Mouse (Mus musculus): ENCODE results near the gene Ubac2.

The Ubac2 gene

GRCm38 (mm10) chr14:121894511-121895135 lies 16.2 kb downstream of the Ubac2 start:
- no peak for DNase-seq (ENCODE audit: low spot score)

DNA sequence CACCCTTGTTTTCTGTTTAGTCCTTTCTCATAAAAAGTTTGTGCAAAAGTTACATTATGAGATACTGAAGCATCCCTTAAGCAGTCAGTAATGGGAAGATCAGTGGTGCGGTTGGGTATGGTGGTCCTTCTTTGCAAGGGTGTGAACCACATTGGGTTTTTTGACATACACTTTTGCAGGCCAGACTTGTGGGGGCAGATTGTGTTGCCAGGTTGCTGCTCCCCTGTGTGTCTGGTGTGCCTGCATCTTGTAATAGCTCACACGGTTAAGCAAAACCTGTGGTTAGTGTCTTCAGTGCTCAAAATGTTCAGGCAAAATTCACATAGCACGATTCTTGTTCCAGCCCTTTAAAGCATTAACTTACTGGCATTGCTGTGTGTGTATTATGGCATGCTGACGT lies 16.9 kb downstream of the Ubac2 start:
- no peak for DNase-seq (ENCODE audit: low spot score)

DNA sequence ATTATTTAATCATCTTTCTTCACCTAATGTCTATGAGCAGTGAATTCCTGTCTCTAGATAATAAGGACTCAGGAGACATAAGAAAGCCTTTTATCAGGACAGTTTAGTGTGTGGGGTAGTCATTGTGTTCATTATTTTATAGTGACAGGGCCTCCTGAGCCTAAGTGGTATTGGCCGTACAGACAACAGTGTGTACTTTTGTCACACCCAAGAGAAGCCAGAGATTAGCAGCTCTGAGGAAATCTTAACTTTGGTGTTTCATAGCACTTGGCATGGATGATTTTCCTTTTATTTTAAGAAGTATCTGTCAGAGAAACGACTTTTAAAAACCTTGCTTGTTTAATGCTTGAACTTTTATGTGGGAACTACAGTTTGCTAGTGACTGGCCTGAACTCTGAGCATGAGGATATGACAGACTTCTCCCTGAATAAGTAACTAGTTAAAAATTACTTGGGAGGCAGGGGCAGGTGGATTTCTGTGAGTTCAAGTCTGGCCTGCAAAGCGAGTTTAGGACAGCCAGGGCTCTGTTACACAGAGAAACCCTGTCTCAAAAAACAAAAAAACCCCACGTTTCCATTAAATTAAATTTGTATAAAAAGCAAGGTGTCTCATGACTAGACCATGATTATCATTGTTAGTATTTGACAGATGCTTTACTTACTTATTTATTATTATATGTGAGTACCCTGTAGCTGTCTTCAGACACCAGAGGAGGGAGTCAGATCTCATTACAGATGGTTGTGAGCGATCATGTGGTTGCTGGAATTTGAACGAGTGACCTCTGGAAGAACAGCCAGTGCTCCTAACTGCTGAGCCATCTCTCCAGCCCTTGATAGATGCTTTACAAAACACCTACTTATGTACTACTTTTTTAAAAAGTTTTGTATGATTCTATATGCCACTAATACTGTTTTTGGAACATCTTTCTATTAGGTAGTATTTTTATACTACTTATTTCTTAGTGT lies 18.0 kb downstream of the Ubac2 start:
- DNase-seq (ENCODE audit: low spot score) = no peak

DNA sequence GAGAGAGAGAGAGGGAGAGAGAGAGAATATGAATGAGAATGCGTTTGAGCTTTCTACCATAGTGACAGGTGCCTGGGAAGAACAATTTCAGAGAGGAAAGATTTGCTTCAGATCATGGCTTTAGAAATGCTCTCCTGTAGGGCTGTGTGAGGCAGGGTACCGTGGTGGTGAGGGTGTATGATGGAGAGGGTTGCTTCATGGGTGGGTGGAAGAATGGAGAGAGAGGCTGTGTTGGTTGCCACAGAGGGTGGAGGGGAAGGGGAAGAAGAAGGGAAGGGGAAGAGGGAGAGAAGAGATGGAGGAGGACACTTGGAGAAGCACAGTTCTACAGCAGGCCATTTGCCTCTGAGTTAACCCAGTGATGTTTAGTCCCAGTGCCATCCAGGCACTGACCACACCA lies 19.4 kb downstream of the Ubac2 start:
- no peak for DNase-seq (ENCODE audit: low spot score)

DNA sequence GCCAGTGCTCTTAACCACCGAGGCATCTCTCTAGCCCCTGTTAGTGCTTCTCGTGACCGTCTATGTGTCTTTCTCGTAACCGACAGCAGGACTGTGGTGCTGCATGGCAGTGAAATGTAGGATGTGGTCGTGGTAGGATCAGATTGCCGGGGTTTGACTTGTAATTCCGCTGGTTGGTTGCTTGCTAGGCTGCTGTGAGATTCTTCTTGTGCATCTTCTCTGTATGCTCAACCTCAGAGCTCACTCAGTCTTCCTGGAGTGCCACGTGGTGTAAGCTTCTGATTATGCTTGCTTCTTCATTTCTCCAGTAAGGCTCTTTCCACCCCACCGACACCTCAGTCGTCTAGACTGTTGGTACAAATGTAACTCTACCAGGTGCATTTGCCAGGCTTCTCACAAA lies 20.1 kb downstream of the Ubac2 start:
- no peak for DNase-seq (ENCODE audit: low spot score)

- DNase-seq (ENCODE audit: low spot score) = no peak
Measured at GRCm38 (mm10) chr14:121899071-121899470, 20.7 kb downstream of the Ubac2 start.

DNA sequence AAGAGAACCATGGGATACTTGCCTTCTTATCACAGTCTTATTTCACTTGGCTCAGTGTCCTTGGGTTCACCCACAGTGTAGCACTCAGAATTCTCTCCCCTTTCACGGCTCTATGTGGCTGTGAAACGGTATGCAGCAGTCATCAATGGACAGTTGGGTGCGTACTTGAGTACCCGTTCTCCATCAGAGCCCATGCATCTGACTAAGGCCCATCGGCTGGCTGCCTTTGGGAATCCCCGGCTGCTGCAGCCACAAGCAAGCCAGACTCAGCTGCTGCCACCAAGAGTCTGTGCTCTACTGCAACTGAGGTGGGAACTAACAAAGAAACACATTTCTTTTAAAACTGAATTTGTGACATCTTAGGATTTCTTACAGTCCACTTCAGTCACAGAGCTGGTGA lies 23.1 kb downstream of the Ubac2 start:
- no peak for DNase-seq (ENCODE audit: low spot score)

- DNase-seq (ENCODE audit: low spot score) = no peak
Measured at GRCm38 (mm10) chr14:121903381-121903876, 25.0 kb downstream of the Ubac2 start.

GRCm38 (mm10) chr14:121904754-121905153 lies 26.3 kb downstream of the Ubac2 start:
- no peak for DNase-seq (ENCODE audit: low spot score)

GRCm38 (mm10) chr14:121906341-121906991 lies 28.0 kb downstream of the Ubac2 start:
- no peak for DNase-seq (ENCODE audit: low spot score)

- no peak for DNase-seq (ENCODE audit: low spot score)
Measured at GRCm38 (mm10) chr14:121906992-121907681, 28.7 kb downstream of the Ubac2 start.

- DNase-seq (ENCODE audit: low spot score) = no peak
Measured at GRCm38 (mm10) chr14:121909868-121910267, 31.4 kb downstream of the Ubac2 start.

GRCm38 (mm10) chr14:121912501-121912900 lies 34.1 kb downstream of the Ubac2 start:
- no peak for DNase-seq (ENCODE audit: low spot score)

DNA sequence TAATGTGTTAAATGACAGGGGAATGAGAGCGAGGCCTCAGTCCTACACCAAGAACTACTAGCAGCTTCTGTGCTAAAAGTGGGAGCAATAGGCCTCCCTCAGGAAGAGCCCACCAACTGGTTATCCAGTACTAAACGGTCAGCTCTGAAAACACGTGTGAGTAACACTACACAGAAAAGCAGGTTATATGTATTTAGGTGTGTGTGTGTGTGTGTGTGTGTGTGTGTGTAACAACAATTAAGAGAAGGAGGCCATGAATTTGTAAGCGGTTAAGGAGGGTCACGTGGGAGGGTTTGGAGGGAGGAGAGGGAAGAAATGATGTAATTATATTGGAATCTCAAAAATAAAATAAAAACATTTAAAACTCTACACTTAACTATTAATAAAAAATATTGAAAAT lies 36.7 kb downstream of the Ubac2 start:
- no peak for DNase-seq (ENCODE audit: low spot score)

- DNase-seq (ENCODE audit: low spot score) = no peak
Measured at GRCm38 (mm10) chr14:121915621-121916020, 37.2 kb downstream of the Ubac2 start, which contains the start of gene Gpr18. Gpr18 (minus strand) TSS chr14:121915781.

- no peak for DNase-seq (ENCODE audit: low spot score)
Measured at GRCm38 (mm10) chr14:121916311-121917094, 38.1 kb downstream of the Ubac2 start.

GRCm38 (mm10) chr14:121918266-121918665 lies 39.8 kb downstream of the Ubac2 start:
- no peak for DNase-seq (ENCODE audit: low spot score)

DNA sequence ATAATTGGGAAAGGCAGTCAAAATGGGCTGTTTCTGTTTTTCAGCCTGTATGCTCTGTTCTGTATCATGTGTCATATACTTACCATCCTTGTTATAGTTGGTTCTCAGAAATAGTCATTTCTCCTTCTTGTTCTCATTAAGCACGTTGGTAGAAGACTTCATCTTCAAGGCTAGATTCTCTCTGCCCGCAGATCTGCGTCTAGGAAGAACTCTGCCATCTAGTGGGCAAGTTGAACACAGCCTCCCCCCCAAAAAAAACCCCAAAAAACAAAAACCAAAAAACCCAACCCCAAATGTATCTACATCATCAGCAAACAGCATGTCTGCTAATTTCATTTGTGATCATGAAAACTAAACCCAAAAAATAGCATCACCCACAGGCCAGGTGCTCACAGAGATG lies 41.3 kb downstream of the Ubac2 start:
- DNase-seq (ENCODE audit: low spot score) = no peak

DNA sequence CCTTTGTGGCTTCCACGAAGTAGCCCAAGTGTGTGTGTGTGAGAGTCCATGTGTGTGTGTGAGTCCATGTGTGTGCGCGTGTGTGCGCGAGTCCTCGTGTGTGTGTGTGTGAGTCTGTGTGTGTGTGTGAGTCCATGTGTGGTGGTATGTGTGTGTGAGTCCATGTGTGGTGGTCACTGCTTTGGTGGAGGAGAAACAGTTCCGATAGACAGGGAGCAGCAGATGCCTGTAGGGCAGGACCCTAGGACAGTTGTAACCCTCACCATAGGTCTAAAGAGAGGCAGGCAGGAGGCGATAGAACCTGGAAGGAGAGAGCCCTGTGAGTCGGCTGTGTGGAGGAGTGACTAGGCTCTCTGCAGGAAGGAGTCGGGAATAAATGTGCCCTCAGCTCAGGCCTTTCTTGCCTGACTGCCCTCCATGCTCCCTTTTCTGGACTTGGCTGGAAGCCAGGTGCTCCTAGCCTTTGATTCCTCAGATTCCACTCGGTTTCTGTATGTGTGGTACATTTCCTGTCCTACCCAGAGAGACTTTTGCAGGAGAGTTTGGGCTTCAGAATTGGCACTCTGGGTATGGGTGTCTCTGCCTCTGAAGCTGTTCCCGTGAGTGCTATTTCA lies 42.2 kb downstream of the Ubac2 start:
- no peak for DNase-seq (ENCODE audit: low spot score)

GRCm38 (mm10) chr14:121922016-121922415 lies 43.6 kb downstream of the Ubac2 start:
- DNase-seq (ENCODE audit: low spot score) = no peak

GRCm38 (mm10) chr14:121922731-121923130 lies 44.3 kb downstream of the Ubac2 start:
- no peak for DNase-seq (ENCODE audit: low spot score)

Measured in layer of hippocampus, adult 9-10 months (tissue).